Mouse (Mus musculus) limb, embryonic 15.5 days (tissue): ENCODE results near the gene Tcea3. TPM values are rescaled to one million over a fixed set of nuclear protein-coding genes. Genes with fewer than 3 reads are reported as not detected.
A peak's percentile ranks its signal among the peaks of the same experiment; 100 is the strongest.

ENCODE experiments used
- ATAC-seq: fragments of 200-750 bp; cut with Nextera tagmentation; 2 replicates; pipeline ENCODE4 v1.8.0; 2017; ENCODE audit warnings: low read depth, moderate TSS enrichment; ENCODE audit not compliant: insufficient number of reproducible peaks, low FRiP score, low TSS enrichment
- H3K27ac ChIP-seq: fragments of 300-500 bp; sonication (generic); 2 replicates; pipeline ENCODE4 v1.5.1; 2015; ENCODE audit warnings: moderate library complexity, mild to moderate bottlenecking, inconsistent platforms
- H3K27me3 ChIP-seq: fragments of 300-500 bp; sonication (generic); 2 replicates; pipeline ENCODE4 v1.6.1; 2015; ENCODE audit warnings: inconsistent platforms
- H3K36me3 ChIP-seq: fragments of 300-500 bp; sonication (generic); 2 replicates; pipeline ENCODE4 v1.6.1; 2015; ENCODE audit warnings: inconsistent platforms
- H3K4me1 ChIP-seq: fragments of 300-500 bp; sonication (generic); 2 replicates; pipeline ENCODE4 v1.6.1; 2015; ENCODE audit warnings: inconsistent platforms
- H3K4me2 ChIP-seq: fragments of 300-500 bp; sonication (generic); 2 replicates; pipeline ENCODE4 v1.6.1; 2015; ENCODE audit warnings: mild to moderate bottlenecking, inconsistent platforms
- H3K4me3 ChIP-seq: fragments of 300-500 bp; sonication (generic); 2 replicates; pipeline ENCODE4 v1.5.1; 2015; ENCODE audit warnings: mild to moderate bottlenecking, inconsistent platforms
- H3K9ac ChIP-seq: fragments of 300-500 bp; sonication (generic); 2 replicates; pipeline ENCODE4 v1.6.1; 2015; ENCODE audit warnings: inconsistent platforms
- H3K9me3 ChIP-seq: fragments of 300-500 bp; sonication (generic); 2 replicates; pipeline ENCODE4 v1.6.1; 2016; ENCODE audit warnings: inconsistent platforms
- WGBS: fragments of 180-500 bp; shearing (Covaris S2); methylation state at CpG from one replicate; pipeline ENCODE4 v1.1.7; 2015; 5-methylcytosine and 5-hydroxymethylcytosine counted together
- polyA plus RNA-seq: library from polyadenylated mRNA; unstranded; fragments of >200 nt; fragmentation: Nextera tagmentation; extraction: Ambion mirVana; gene quantifications from 2 replicates; pipeline ENCODE4 v1.2.1, GENCODE M21; 2015

The Tcea3 gene
- polyA plus RNA-seq, 1 experiment from 2014 or later, result 20.6 TPM

DNA sequence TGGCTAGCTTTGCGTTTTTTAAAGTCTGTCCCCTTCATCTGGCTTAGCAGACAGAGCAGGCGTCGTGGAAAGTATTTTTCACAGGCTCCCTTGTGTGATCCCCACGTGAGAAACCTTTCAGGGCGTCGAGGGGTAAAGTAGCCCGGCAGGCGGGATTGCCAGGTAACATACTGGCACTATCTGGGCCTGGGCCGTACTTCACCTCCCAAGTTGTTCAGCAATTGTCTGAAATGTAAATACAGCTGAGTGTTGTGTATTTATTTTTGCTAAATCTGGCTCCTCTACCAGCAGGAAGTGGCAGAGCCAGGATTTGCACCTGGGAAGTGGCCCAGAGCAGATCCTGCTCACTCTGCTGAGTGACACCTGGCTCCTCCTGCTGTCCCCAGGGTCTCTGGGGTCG lies 30.5 kb upstream of the Tcea3 start:
- 44% methylated on average over 10 of the region's 10 CpGs for WGBS
- peaks cover 66% of the 10 kb centered on the region for H3K4me1 ChIP-seq

DNA sequence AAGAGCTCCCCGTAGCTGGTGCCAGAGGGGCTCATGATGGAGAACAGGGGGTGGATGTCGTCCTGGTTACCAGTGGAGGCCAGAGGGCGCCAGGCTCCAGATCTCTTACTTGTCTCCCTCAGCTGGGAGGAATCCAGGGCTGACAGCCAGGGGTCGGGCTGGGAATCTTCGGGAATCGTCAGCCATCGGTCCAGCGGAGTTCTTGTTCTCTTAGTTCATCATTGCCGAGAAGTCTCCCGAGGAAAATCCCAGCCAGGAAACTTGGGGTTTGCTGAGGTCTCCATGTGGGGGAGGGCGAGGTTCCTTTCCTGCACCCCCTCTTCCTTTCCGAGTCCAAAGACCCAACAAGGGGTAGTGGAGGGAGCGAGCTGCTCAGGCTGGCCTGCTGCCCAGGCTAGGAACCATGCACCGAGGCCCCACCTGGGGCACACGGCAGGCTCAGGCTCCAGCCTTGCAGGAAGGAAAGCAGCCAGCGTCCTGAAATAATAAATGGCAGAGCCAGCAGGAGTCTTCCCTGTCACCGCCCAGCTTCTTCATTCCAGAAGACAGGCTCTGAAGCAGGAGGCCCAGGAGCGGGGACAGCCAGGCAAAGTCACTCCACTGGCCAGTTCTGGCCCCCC lies 28.8 kb upstream of the Tcea3 start:
- no peaks in the 10 kb centered on the region for H3K27me3 ChIP-seq
- peaks cover 5% of the 10 kb centered on the region; the same call in 1 of the 2 replicates for H3K36me3 ChIP-seq
- peak overlapping the region; percentile 39 for H3K4me2 ChIP-seq
- peak overlapping the region; percentile 91 for H3K27ac ChIP-seq
- peak overlapping the region; percentile 15; the same call in 1 of the 2 replicates for H3K4me3 ChIP-seq
- H3K9me3 ChIP-seq, result no peaks in the 10 kb centered on the region
- H3K9ac ChIP-seq, result no peak overlapping the region; the same call in 1 of the 2 replicates
- peak; percentile 87 for ATAC-seq
- 8% methylated on average over 18 of the region's 18 CpGs for WGBS
- H3K4me1 ChIP-seq, result peaks cover 61% of the 10 kb centered on the region

More for the DNA sequence above, 30.5 kb upstream of the Tcea3 start:
- no peak overlapping the region for H3K9ac ChIP-seq
- no peak overlapping the region for H3K4me2 ChIP-seq
- H3K27ac ChIP-seq, result peak overlapping the region; percentile 78
- ATAC-seq, result no peak
- no peaks in the 10 kb centered on the region for H3K9me3 ChIP-seq
- H3K36me3 ChIP-seq, result peaks cover 5% of the 10 kb centered on the region; the same call in 1 of the 2 replicates
- no peak overlapping the region for H3K4me3 ChIP-seq
- no peaks in the 10 kb centered on the region for H3K27me3 ChIP-seq

DNA sequence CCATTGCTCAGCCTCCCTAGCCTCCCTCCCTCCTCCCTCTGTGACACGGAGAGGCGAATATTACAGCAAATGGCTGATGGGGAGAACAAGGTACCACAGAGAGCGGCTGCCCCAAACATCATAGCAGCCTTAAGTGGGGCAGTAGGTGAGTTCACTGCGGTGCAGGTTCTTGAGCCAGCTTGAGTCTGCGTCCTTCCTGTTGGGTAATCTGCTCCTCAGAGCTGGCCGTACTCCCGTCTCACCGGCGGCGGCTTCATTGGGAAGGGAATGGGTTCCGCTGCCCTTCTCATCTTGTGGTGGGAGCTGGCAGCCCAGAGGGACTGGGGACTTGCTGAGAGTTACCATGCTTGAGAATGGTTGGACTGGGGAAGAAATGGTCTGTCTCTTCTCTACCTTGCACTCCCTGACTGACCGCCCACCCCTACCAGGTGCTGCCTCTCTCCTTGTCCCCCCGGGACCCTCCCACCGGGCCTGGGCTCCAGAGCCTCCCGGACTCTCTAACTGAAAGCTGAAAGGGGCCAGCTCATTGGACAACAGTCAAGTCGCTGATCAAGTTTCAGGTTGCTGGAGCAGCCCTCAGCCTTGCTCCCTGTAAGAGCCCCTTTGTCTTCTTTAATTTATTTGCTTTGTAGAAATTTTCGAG lies 27.3 kb upstream of the Tcea3 start:
- H3K4me1 ChIP-seq, result peaks cover 53% of the 10 kb centered on the region

DNA sequence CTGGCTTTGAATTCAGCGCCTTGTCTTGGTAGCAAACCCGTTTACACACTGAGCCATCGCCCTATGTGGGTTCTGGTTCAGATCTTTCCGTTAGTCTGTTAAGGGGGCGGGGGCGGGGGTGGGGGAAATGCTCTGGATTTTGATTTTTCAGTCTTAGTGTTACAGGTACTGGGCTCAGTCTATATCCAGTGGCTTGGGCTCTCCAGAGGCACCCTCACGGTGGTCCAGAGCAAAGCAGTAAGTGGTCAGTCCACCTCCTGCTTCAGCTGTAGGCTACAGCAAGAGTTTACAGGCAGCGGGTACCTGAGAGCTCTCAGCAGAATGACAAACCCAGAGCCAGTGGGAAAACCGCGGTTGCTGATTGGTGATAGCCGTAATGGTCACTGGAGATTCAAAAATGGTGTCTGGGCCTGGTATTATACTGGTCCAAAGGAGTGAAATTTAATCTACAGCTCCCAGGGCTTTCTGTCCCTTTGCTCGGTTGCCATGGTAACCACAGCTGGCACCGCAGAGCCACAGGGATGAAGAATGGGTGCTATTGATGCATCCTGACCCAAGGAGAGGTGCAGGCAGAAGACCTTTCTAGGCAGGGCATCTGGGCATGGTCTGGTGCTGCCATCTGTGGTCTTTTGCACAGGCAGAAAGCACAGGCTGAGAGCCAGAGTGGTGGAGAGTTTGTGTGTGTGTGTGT lies 23.8 kb upstream of the Tcea3 start:
- WGBS, result 71% methylated on average over 13 of the region's 13 CpGs
- no peak for ATAC-seq
- no peak overlapping the region for H3K27ac ChIP-seq

More for the DNA sequence above, 27.3 kb upstream of the Tcea3 start:
- Histone ChIP-seq H3K4me3 (0 out of 2 replicates have a peak overlapping the region, but pooled peaks have one; percentile 13), H3K4me2 (peak overlapping the region; percentile 36), H3K36me3 (no peaks in the 10 kb centered on the region), H3K27me3 (no peaks in the 10 kb centered on the region), H3K9me3 (no peaks in the 10 kb centered on the region), H3K9ac (no peak overlapping the region), H3K27ac (peak overlapping the region; percentile 91)
- 11% methylated on average over 17 of the region's 17 CpGs for WGBS
- no peak for ATAC-seq

DNA sequence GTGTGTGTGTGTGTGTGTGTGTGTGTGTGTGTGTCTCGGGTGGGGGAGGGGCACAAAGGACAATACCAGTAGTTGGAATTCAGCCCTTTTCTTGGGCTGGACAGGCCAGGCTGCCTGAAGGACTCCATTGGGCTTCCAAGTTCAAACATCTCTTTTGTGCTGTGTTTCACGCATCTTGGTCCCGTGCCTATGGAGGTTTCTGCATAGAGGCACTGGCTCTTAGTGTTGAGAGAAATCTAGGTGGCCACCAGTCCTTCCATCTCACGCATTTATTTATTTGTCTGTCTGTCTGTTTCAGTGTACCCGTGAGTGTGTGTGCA lies 23.3 kb upstream of the Tcea3 start:
- H3K4me1 ChIP-seq, result peaks cover 23% of the 10 kb centered on the region
- H3K9ac ChIP-seq, result no peak overlapping the region
- H3K36me3 ChIP-seq, result peaks cover 8% of the 10 kb centered on the region
- H3K9me3 ChIP-seq, result no peaks in the 10 kb centered on the region
- ATAC-seq, result no peak
- no peak overlapping the region for H3K27ac ChIP-seq
- no peak overlapping the region for H3K4me3 ChIP-seq
- 63% methylated on average over 5 of the region's 5 CpGs for WGBS
- H3K27me3 ChIP-seq, result no peaks in the 10 kb centered on the region
- H3K4me2 ChIP-seq, result no peak overlapping the region

More for the DNA sequence above, 23.8 kb upstream of the Tcea3 start:
- Histone ChIP-seq H3K9me3 (no peaks in the 10 kb centered on the region), H3K36me3 (peaks cover 3% of the 10 kb centered on the region; the same call in 1 of the 2 replicates), H3K4me2 (no peak overlapping the region), H3K4me1 (peaks cover 28% of the 10 kb centered on the region), H3K9ac (no peak overlapping the region), H3K4me3 (no peak overlapping the region), H3K27me3 (no peaks in the 10 kb centered on the region)

DNA sequence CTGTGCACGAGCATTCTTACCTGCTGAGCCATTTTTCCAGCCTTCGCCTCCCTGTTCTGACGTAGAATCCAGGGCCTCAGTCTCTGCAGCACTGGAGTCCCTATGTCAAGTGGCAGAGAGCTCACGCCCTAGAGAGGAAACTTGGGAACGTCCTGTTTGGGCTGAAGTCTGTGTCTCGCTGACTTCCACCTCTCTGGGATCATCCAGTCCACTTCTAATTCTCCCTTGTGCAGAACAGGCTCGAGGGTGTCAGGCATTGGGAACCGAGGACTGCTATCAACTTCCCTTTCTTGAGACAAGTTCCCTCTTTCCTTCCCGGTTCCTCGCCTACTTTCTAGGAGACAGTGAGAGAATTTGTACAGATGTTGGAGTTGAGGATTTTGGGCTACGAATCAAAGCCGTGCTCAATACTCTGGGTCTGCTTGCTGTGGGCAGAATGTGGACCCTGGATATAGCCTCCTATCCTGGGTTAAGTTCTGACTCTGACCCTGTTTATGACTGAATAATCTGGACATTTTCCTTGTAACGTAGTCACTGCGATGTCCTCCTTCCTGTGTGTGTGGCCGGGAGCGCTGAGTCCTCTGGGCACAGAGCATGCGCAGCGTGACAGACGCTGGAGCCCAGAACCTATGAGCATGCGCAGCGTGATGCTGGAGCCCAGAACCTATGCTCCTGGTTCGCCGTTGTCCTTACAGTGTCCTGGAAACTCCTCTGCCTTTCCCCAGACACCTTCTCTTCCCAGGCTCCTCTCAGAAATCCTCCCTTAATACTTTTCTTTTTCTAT lies 22.7 kb upstream of the Tcea3 start:
- no peaks in the 10 kb centered on the region for H3K9me3 ChIP-seq
- ATAC-seq, result no peak
- H3K9ac ChIP-seq, result no peak overlapping the region
- peaks cover 12% of the 10 kb centered on the region for H3K36me3 ChIP-seq
- no peak overlapping the region for H3K4me3 ChIP-seq
- no peak overlapping the region for H3K4me2 ChIP-seq
- H3K4me1 ChIP-seq, result peaks cover 18% of the 10 kb centered on the region
- no peak overlapping the region; the same call in 1 of the 2 replicates for H3K27ac ChIP-seq
- no peaks in the 10 kb centered on the region for H3K27me3 ChIP-seq
- 82% methylated on average over 23 of the region's 23 CpGs for WGBS

DNA sequence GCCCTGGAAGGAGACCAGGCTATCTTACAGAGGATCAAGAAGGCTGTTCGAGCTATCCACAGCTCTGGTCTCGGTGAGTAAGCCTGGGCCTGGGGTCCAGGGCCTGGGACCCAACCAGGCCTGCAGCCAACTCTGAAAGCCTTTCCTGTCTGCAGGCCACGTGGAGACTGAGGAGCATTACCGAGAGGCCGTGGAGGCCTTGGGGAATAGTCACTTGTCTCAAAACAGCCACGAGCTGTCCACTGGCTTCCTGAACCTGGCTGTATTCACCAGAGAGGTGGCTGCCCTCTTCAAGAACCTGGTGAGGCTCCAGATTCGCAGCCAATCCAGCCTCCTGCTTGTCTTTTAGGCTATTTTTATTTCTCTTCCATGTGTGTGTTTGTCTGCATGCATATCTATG lies 20.1 kb upstream of the Tcea3 start:
- H3K9me3 ChIP-seq, result no peaks in the 10 kb centered on the region
- no peaks in the 10 kb centered on the region for H3K27me3 ChIP-seq
- H3K4me3 ChIP-seq, result no peak overlapping the region
- 71% methylated on average over 7 of the region's 7 CpGs for WGBS
- no peak overlapping the region for H3K27ac ChIP-seq
- H3K9ac ChIP-seq, result no peak overlapping the region
- H3K4me1 ChIP-seq, result peaks cover 5% of the 10 kb centered on the region
- H3K4me2 ChIP-seq, result no peak overlapping the region
- ATAC-seq, result no peak
- peaks cover 12% of the 10 kb centered on the region for H3K36me3 ChIP-seq

DNA sequence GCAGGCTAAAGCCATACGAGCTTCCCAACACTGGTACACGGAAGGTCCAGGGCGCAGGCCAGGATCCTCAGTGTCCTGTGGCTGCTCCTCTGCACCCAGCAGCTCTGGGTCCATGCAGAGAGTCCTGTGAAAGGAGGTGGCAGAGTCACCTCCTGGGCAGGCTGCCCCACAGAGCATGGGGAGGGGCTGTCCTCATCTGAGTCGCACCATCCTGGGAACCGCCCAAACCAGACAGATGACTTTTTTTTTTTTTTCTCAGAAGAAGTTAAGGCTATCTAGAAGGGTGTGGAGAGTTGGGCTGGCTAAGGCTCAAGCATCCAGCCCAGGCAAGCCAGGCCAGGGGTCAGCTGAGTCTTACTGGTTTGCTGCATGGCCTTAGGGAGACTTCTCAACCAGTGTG lies 18.9 kb upstream of the Tcea3 start:
- H3K9me3 ChIP-seq, result no peaks in the 10 kb centered on the region
- no peak overlapping the region for H3K27ac ChIP-seq
- H3K4me3 ChIP-seq, result no peak overlapping the region
- no peaks in the 10 kb centered on the region for H3K27me3 ChIP-seq
- H3K4me1 ChIP-seq, result peaks cover 4% of the 10 kb centered on the region
- peaks cover 16% of the 10 kb centered on the region for H3K36me3 ChIP-seq
- 0 out of 2 replicates have a peak, but pooled peaks have one; percentile 11 for ATAC-seq
- no peak overlapping the region for H3K4me2 ChIP-seq
- no peak overlapping the region for H3K9ac ChIP-seq
- WGBS, result 69% methylated on average over 5 of the region's 5 CpGs

DNA sequence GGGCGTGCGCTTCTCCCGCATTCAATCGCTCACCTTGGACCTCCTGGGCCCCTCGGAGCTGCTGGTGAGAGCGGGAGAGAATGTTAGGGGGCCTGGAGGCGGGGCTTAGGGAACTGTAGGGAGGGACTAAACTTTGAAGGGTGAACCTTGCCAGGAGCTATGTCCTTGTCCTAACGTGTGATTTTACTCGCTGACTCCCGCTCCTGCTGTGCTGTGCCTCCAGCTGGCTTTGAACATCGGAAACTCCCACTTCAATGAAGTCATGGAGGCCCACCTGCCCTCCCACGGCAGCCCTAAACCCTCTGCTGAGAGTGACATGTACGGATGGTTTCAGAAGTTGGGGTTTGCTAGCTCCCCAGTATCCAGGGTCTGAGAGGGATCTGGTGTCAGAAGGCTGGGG lies 8.9 kb upstream of the Tcea3 start:
- no peak for ATAC-seq
- 24% methylated on average over 13 of the region's 13 CpGs for WGBS
- H3K9me3 ChIP-seq, result no peaks in the 10 kb centered on the region
- peaks cover 14% of the 10 kb centered on the region; the same call in 1 of the 2 replicates for H3K4me1 ChIP-seq
- peaks cover 48% of the 10 kb centered on the region for H3K27me3 ChIP-seq
- H3K4me2 ChIP-seq, result peak overlapping the region; percentile 24; the same call in 1 of the 2 replicates
- H3K27ac ChIP-seq, result no peak overlapping the region
- no peak overlapping the region for H3K9ac ChIP-seq
- no peak overlapping the region for H3K4me3 ChIP-seq
- peaks cover 82% of the 10 kb centered on the region for H3K36me3 ChIP-seq

DNA sequence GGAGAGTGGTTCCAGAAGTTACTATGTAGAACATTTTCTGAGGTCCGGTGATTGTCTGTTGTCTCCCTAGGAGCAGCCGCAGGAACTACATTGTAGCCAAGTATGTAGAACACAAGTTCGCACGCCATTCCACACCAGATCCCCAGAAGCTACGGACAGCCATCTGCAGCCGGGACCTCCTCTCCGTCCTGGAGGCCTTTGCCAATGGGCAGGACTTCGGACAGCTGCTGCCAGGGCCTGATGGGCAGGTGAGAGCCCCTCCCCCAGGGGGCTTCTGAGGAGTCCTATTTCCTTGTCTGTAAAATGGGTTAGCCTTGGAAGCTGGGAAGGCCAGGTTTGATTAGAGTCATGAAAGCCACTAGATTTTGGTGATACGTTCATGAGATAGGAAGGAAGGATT lies 8.4 kb upstream of the Tcea3 start:
- peaks cover 14% of the 10 kb centered on the region; the same call in 1 of the 2 replicates for H3K4me1 ChIP-seq
- peaks cover 48% of the 10 kb centered on the region for H3K27me3 ChIP-seq
- H3K9me3 ChIP-seq, result no peaks in the 10 kb centered on the region
- peaks cover 82% of the 10 kb centered on the region for H3K36me3 ChIP-seq
- H3K27ac ChIP-seq, result no peak overlapping the region
- H3K4me2 ChIP-seq, result no peak overlapping the region
- H3K4me3 ChIP-seq, result no peak overlapping the region
- 66% methylated on average over 9 of the region's 9 CpGs for WGBS
- ATAC-seq, result no peak
- H3K9ac ChIP-seq, result no peak overlapping the region

DNA sequence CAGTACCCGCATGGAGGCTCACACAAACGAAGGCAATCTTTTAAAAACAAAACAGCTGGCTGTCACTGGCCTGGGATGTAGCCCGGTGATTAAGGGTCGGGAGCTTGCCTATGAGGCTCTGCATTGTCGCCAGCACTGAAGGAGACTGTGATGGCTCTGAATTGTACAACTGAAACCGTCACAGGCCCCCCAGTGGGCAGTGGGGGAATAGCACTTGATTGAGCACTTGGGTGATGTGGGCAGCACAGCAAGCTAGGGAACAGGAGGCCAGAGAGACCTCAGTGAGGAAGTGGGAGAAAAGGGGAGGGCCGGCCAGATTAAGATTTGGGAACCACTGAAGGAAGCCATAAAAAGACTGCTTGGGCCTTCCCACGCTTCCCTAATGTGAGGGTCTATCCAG lies 7.9 kb upstream of the Tcea3 start:
- peaks cover 82% of the 10 kb centered on the region for H3K36me3 ChIP-seq
- no peak overlapping the region for H3K4me3 ChIP-seq
- WGBS, result 25% methylated on average over 8 of the region's 8 CpGs
- no peak overlapping the region for H3K9ac ChIP-seq
- ATAC-seq, result no peak; the same call in 1 of the 2 replicates
- H3K4me1 ChIP-seq, result peaks cover 14% of the 10 kb centered on the region; the same call in 1 of the 2 replicates
- peaks cover 49% of the 10 kb centered on the region for H3K27me3 ChIP-seq
- H3K27ac ChIP-seq, result no peak overlapping the region
- H3K4me2 ChIP-seq, result no peak overlapping the region
- no peaks in the 10 kb centered on the region for H3K9me3 ChIP-seq
